Mouse (Mus musculus) neutrophil, adult 5-6 weeks (primary cell): Measurements from ENCODE around the gene Gm7694. TPM values are rescaled to one million over a fixed set of nuclear protein-coding genes. Genes with fewer than 3 reads are reported as not detected.

Experiments used
- ATAC-seq: fragments of 151-379, 151-347 bp; 2 replicates; pipeline ENCODE4 v1.8.0; 2017; ENCODE audit warnings: mild to moderate bottlenecking, moderate TSS enrichment; ENCODE audit not compliant: insufficient number of reproducible peaks, poor library complexity, low FRiP score, severe bottlenecking; ENCODE audit errors: extremely low read depth
- total RNA-seq: library from RNA; stranded (forward); fragments of 200-1000 nt; gene quantifications from 2 replicates; pipeline ENCODE4 v1.2.3, GENCODE M21; 2017

Gm7694 gene
- total RNA-seq, 1 experiment from 2014 or later: 2.7 TPM

DNA sequence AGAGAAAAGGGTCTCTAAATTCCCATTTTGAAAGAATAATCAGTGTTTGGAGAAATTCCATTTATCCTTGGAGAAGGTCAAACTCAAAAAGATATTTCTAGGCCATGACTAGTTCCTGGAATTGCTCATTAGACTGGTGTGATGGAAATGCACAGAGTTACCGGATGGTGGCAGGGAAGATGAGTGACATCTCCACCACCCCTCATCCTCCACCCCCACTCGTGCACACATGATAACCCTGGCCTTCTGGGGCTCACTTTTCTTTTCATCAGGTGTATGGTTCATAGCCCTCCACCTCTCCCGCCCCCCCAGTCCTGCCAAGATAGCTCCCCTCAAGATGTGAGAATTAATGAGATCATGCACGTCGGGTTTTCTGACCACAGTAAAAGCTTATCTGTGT, 12.9 kb downstream of the Gm7694 start:
- ATAC-seq: no peak

DNA sequence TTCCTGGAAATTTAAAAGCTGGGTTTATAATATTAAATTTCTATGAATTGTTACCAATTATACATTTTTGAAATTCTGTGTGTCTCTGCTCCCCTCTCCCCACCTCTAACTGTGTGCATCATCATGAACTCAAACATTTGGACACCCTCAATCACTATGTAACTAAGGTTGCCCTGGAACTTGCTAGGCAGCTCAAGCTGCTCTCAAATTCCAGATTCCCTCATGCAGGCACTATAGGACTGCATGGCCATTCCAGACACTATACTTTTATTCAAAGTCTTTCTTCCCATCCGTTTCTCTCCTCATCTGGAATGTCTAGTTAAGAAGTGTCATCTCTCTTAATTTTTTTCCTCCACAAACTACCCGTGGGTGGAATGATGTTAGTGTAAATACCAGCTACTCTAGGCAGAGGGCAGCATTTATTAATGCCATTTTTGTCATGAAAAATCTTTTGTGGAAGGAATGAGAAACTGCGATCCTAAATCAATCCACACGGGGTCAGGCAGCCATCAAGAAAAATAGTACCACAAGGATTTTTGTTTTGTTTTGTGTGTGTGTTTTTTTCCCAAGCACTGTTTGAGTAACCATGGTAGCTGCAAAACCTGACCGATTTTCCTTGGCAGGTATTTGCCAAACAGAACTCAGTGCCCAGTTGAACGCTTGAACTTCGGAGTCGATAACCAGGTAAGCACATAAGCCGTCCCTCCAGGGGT, 13.7 kb downstream of the Gm7694 start:
- ATAC-seq: no peak

GRCm38 (mm10) chr1:170282415-170283129, 23.6 kb downstream of the Gm7694 start:
- ATAC-seq: peak; percentile 76

DNA sequence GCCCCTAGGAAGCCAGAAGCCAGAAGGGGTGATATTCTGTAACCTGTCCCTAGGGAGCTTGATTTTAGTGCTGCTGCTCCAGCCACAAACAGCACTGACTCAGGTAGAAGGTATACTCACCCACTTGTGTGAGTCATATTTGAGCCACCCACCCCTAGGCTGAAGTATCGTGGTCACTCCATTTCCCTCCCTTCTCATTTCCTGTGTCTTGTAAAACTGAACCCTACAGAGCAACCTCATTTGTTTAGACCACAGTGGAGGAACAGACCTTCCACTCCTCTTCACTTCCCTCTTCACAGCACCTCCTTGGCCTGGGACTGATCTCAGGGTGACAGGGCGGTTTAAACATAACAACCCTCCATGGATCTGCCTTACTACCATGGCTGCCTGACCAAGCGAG, 29.1 kb downstream of the Gm7694 start, which contains the start of gene Sh2d1b1:
Sh2d1b1 (plus strand) TSS at position 305 of the 400 bp plus-strand sequence.
- 0 out of 2 replicates have a peak, but pooled peaks have one; percentile 39 for ATAC-seq

DNA sequence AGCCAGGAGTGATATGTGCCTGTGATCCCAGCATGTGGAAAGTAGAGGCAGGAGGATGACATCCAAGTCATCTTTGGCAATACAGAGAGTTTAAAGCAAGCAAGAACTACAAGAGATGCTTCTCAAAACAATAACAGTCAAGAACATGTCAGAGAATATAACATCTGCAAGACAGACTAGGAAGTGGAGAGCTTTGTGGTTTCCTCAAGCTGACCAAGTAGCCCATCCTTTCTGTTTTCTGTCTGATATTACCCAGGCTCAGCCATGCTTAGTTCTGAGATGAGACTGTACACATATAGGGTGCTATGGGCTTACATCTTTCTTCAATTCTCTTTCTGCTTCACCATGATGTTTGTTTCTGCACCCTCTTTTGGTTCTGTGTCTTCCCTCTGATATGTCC, 32.9 kb downstream of the Gm7694 start:
- no peak for ATAC-seq

DNA sequence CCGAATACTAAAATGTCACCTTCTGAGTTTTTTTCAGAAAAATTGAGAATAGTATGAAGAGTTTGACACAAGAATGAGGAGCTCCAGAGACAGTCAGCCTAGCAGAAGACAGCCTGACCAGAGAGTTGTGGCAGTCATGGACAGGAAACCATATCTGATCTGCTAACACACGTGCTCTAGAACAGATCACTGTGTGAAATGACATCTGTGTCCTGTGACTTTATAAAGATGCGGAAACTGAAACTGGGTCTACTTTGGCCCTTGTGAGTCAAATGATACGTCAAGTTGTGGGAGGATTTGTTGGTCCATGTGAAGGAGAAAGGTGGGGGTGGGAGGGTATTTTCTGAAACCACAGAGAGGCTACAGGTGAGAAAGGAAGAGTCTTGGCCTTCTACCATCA, 35.4 kb downstream of the Gm7694 start:
- ATAC-seq: no peak

DNA sequence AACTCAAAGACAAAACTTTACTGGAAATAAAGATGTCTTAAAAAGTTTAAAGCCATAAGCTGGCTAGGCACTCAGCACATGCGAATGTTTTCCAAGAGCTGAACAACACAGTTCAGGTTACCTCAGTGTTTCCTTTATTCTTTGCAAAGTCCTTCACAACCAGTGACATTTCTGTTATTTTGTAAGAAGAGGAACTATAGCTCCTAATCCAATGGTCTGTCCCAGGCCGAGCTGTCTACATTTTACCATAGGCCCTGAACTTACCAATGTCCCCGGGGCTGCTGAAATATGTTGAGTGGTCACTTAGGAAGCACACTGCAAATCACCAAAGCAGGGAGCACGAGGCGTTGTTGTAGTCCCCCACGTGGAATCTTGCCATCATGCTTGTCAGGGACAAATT, 35.9 kb downstream of the Gm7694 start:
- ATAC-seq: 0 out of 2 replicates have a peak, but pooled peaks have one; percentile 16

GRCm38 (mm10) chr1:170255560-170255910, 50.6 kb downstream of the Gm7694 start:
- ATAC-seq: peak; percentile 100

DNA sequence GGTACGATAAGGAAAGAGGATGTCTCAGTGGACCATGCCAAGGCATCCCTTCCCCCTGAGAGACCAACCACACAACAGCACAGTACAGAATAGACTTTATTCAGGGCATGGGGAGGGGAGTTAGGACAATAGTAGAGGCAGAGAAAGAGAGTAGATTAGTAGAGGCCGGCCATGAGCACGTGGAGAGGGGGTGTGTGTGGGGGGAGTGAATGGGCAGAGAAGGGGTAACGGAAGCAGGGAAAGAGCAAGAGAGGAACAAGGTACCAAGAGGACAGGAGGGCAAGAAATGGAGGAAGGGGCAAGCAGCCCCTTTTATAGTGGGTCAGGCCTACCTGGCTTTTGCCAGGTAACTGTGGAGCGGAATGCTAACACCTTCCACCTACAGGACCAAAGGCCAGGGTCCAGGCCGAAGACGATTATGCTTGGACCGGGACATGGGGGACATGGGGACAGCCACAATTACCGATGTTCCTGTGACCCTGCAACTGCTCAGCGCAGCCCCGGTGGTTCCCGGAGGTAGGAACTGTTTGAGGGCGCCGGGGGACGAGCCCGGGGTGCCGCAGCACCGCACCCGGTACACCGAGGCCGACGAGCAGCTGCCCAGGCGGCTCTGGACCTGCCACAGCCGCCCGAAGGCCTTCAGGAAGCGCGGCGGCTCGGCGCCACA, 51.1 kb downstream of the Gm7694 start:
- ATAC-seq: no peak

Other genes with a start within 250 kb of the Gm7694 start
- not detected in 2 replicates for gene Ddr2, start 195.6 kb downstream of the Gm7694 start, total RNA-seq
- 44.3 and 62.6 TPM in 2 replicates for gene Uap1, start 131.4 kb downstream of the Gm7694 start, total RNA-seq
- 64.7 and 69.0 TPM in 2 replicates for gene Uhmk1, start 90.9 kb downstream of the Gm7694 start, total RNA-seq
- not detected in 2 replicates for gene Sh2d1b2, start 73.6 kb downstream of the Gm7694 start, total RNA-seq
- 2.0 TPM in 2 replicates for gene Sh2d1b1, start 29.0 kb downstream of the Gm7694 start, total RNA-seq
- gene Spata46, start 2.5 kb upstream of the Gm7694 start, total RNA-seq: not detected in 2 replicates